In genomic region chrX:88089873-88090272, GRCm38 (mm10) we compare ENCODE assay signal across 37 mouse cellular contexts. TPM values are rescaled to one million over a fixed set of nuclear protein-coding genes. Genes with fewer than 3 reads are reported as not detected.
"Had no signal": no experiment of that assay in that cellular context is flagged by ENCODE, and none has a peak within 500 bp of the region (broad histone marks: within the 10 kb centered on the region; RNA-seq: fewer than 3 reads in every experiment).

No protein-coding gene starts in this region.

- H3K4me3 ChIP-seq: limb, embryonic 10.5 days; limb, embryonic 12.5 days; limb, embryonic 13.5 days; limb, embryonic 15.5 days; liver, embryonic 12.5 days; liver, embryonic 13.5 days; liver, embryonic 15.5 days; lung, embryonic 15.5 days; megakaryocyte, embryonic 14.5 days; midbrain, embryonic 10.5 days; midbrain, embryonic 12.5 days; midbrain, embryonic 13.5 days; midbrain, embryonic 15.5 days; myocyte had no signal

- H3K4me1 ChIP-seq: limb, embryonic 10.5 days; limb, embryonic 12.5 days; limb, embryonic 13.5 days; limb, embryonic 15.5 days; liver, embryonic 12.5 days; liver, embryonic 13.5 days; liver, embryonic 15.5 days; lung, embryonic 15.5 days; megakaryocyte, embryonic 14.5 days; midbrain, embryonic 10.5 days; midbrain, embryonic 12.5 days; midbrain, embryonic 13.5 days; midbrain, embryonic 15.5 days had no signal

- H3K9me3 ChIP-seq: limb, embryonic 10.5 days; limb, embryonic 12.5 days; limb, embryonic 13.5 days; limb, embryonic 15.5 days; liver, embryonic 12.5 days; liver, embryonic 13.5 days; liver, embryonic 15.5 days; lung, embryonic 15.5 days; megakaryocyte, embryonic 14.5 days; midbrain, embryonic 10.5 days; midbrain, embryonic 12.5 days; midbrain, embryonic 13.5 days; midbrain, embryonic 15.5 days had no signal

- H3K4me2 ChIP-seq: limb, embryonic 12.5 days; limb, embryonic 13.5 days; limb, embryonic 15.5 days; liver, embryonic 11.5 days; liver, embryonic 12.5 days; liver, embryonic 13.5 days; liver, embryonic 15.5 days; lung, embryonic 14.5 days; lung, embryonic 15.5 days; midbrain, embryonic 11.5 days; midbrain, embryonic 12.5 days; midbrain, embryonic 13.5 days; midbrain, embryonic 15.5 days had no signal

- H3K27ac ChIP-seq: limb, embryonic 10.5 days; limb, embryonic 12.5 days; limb, embryonic 13.5 days; limb, embryonic 15.5 days; liver, embryonic 12.5 days; liver, embryonic 13.5 days; liver, embryonic 14.5 days; liver, embryonic 15.5 days; lung, embryonic 15.5 days; macrophage; midbrain, embryonic 10.5 days; midbrain, embryonic 12.5 days; midbrain, embryonic 13.5 days; midbrain, embryonic 15.5 days had no signal

- H3K27me3 ChIP-seq: limb, embryonic 12.5 days; limb, embryonic 13.5 days; limb, embryonic 15.5 days; liver, embryonic 12.5 days; liver, embryonic 13.5 days; liver, embryonic 15.5 days; lung, embryonic 15.5 days; megakaryocyte, embryonic 14.5 days; midbrain, embryonic 12.5 days; midbrain, embryonic 13.5 days; midbrain, embryonic 15.5 days had no signal

- DNase-seq: left cerebral cortex, postnatal 4 days; liver; liver, embryonic 13.5 days; liver, postnatal 0 days; lung, adult 18-20 months; lung, adult 2 months; lung, embryonic 14.5 days; lung, postnatal 10 days; lung, postnatal 14 days; lung, postnatal 36 days; lung, postnatal 4 days; midbrain, embryonic 14.5 days had no signal

- H3K9ac ChIP-seq: limb, embryonic 12.5 days; limb, embryonic 13.5 days; limb, embryonic 15.5 days; liver, embryonic 12.5 days; liver, embryonic 13.5 days; liver, embryonic 14.5 days; liver, embryonic 15.5 days; liver, postnatal 0 days; lung, embryonic 14.5 days; lung, embryonic 15.5 days; midbrain, embryonic 12.5 days; midbrain, embryonic 13.5 days; midbrain, embryonic 15.5 days had no signal

- ATAC-seq: liver, embryonic 12.5 days; liver, postnatal 0 days; lung, postnatal 0 days; midbrain, embryonic 13.5 days; midbrain, embryonic 15.5 days; midbrain, embryonic 16.5 days had no signal

- H3K36me3 ChIP-seq: limb, embryonic 10.5 days; limb, embryonic 12.5 days; limb, embryonic 13.5 days; limb, embryonic 15.5 days; liver, embryonic 12.5 days; liver, embryonic 13.5 days; liver, embryonic 15.5 days; lung, embryonic 15.5 days; midbrain, embryonic 10.5 days; midbrain, embryonic 12.5 days; midbrain, embryonic 13.5 days; midbrain, embryonic 15.5 days had no signal

RNA-seq across cellular contexts. Expression of gene Il1rapl1, which starts 25.6 kb away (rescaled TPM):
- total RNA-seq: liver, adult 2 months; megakaryocyte progenitor cell, adult 5-6 weeks; megakaryocyte, adult 5-6 weeks; megakaryocyte-erythroid progenitor cell, adult 5-6 weeks; monocyte, adult 5-6 weeks had no signal
- polyA plus RNA-seq: liver, adult 2 months; liver, embryonic 13.5 days; liver, embryonic 14.5 days; liver, embryonic 15.5 days; liver, embryonic 16.5 days; liver, postnatal 0 days; lung, adult 2 months; lung, postnatal 0 days; macrophage; myocyte had no signal
